Mouse (Mus musculus): Measurements from ENCODE around the gene Dnaaf3.

DNA sequence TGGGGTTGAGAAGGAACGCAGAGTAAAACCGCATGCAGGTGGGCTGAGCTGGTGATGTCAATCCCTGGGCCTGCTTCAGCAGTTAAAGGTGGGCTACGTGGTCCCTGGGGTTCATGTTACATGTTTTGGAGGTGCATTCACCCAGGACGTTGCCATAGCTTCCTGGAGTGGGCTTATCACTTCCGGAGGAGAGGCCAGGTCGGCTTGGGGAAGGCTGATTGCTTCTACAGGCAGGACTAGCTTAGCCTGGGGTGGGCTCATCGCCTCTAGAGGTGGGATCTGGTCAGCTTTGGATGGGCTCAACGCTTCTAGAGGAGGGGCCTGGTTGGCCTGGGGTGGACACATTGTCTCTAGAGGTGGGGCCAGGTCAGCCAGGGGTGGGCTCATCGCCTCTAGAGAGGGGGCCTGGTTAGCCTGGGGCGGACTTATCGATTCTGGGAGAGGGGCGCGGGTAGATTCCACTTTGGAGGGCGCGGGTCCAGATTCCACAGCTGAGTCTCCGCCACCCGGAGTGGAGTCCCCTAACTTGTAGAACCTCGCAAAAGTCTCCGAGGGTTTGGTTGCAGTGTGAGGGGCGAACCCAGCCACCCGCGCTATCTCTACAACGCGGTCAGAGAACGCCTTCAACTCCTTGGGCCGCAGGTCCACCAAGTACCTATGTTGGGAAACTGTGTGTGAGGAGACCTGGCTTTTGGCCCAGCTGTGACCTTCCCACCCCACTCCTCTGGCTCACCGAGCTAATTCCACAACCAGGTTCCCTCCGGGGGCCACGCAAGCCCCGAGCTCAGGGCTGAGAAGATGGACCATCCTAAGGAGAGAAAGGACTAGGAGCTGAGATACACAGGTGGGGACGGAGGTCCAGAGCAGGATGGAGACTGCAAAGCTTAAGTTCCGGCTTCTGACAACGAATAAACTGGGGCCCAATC lies 8.8 kb downstream of the Dnaaf3 start:
- no peak for TF ChIP-seq CTCF (conservative IDR thresholded peaks at IDR 0.05; ENCODE audit: low read length)
- no peak for TF ChIP-seq POU5F1 (IDR thresholded peaks at IDR 0.05; ENCODE audit: borderline replicate concordance, low read length)
- no peak for TF ChIP-seq NANOG (IDR thresholded peaks at IDR 0.05; ENCODE audit: borderline replicate concordance, low read length)

Data from E14TG2a.4 (cell line).